Mouse (Mus musculus) induced T-regulatory cell, adult 2 months (primary cell): Measurements from ENCODE around the gene Tdrd7.

ENCODE experiments used
- DNase-seq: peaks from one replicate; pipeline ENCODE4 v3.0.0-alpha.2; 2012; ENCODE audit warnings: low read depth

Tdrd7 gene

DNA sequence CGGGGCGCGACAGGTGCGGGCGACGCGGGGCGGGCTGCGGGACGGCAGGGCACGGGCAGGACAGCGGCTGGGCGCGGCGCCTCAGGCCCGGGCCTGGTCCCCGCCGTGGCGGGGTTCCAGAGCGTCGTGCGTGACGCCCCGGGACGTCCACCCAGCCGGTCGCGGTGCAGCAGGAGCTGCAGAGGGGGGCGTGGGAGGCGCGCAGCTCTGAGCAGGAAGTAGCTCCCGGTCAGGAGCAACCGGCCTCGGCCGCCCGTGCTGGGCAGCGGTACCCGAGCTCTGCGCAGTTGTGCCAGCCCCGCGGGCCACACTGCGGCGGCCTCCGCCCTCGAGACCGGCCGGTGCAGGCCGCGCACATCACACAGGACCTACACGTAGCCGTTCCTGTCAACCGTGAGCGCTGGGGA is 7.3 kb downstream of the Tdrd7 start:
- peak; percentile 47 for DNase-seq

DNA sequence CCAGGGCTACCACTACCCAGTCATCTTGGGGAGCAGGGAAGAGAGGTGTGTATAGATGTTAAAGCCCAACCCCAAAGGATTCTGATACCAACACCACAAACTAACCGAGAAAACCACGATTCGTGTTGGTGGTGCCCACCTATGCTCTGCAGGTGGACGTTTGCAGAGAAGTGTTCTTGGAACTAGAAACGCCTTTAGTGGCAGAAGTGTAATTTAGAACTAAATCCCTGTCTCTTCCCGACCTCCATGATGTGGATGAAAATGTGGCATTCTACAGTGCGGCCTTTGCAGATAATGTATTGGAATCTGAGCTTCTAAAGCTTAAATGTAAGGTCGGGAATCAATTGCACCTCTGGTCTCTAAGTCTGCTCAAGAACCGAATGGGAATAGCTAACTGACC is 7.8 kb downstream of the Tdrd7 start:
- no peak for DNase-seq

DNA sequence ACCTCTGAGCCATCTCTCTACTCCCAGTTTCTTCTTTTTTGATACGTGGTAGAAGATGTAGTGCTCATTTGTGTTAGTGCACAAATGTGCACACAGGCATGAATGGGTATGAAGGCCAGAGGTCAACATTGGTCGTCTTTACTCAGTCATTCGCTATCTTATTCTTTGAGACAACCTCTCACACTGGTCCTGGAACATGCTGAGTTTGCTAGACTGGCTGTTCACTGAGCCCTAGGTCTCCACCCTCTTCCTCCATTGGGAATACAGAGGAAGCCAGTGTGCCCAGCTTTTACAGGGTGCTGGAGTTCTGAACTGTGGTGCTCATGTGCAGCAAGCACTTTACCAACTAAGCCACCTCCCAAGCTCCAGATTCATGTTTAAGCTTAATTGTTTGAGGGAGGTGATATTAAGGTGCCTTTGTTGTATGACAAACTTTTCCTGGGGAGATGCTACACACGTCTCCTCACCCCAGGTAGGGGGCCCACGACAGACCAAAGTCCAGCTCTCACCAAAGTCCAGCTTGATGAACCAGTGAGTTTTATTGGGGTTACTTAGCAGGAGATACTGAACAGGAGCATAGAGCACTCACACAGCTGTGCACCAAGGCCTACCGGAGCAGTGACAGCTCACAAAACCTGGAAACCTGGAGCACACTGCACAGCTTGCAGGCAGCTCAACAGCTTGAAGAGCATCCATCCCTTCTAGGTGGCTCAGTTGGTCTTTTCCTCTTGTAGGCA is 12.0 kb downstream of the Tdrd7 start:
- no peak for DNase-seq

DNA sequence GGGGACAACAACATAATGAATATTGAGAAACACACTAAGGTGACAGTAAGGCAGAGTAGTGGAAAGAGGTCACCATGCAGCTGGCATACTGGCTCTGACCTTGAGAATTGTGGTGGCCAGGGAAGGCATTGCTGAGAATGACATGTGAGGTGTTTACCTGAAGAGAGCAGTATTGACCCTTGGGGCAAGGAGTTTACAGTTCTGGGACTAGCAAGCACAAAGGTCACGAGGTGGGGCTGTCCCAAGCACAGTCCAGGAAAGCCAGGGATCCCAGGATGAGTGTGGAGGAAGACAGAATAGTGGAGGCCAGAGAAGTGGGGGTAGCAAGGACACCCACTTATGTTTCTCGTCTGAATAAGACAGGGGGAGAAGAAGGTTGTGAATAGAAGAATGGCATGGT is 14.8 kb downstream of the Tdrd7 start:
- no peak for DNase-seq

DNA sequence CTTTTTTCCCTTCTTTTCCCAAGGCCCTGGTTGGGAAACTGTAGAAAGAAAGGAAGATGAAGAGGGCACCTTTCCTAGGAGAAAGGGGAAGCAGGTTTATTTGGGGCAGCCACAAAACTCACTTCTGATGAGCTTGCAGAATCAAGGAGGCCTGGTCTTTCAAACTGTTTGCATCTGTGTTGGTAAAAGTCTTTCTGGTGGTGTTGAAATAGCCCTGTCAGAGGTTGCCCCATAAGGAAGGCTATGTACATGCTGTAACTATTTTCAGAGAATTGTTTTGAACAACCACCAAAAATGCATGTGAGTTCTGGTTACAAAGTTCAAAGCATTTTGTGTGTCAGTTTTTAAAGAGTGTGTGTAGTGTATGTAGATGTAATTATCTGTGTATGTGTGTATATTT is 15.9 kb downstream of the Tdrd7 start:
- no peak for DNase-seq

DNA sequence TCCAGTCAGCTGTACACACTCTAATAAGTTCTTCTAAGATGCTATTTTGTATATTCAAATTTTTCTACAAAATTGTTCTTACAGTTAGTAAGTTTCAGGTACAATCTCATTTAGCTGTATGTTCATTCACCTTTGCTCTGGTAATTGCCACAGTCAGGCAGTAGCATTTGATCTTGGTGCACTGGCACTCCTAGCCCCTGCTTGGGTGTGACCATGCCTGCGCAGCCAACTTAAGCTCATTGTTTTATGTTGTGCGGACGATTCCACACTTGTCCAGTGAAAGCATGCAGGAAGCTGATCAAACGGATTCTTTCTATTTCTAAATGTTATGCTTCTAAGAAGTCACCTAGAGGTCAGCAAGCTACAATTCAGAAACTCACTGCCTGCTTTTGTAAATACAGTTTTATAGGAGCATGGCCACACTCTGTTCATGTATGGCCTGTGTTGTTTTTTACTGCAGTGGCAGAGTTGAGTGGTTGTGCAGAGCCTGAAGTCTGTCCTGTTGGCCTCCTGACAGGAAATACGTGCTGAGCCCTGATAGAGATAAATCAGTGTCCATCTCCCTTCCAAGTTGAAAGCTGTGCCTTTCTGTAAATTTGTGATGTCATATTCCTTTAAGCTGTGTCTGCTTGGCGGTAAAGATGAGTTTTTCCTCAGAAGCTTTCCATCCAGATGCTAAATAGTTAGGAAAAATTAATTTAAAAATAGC is 25.4 kb downstream of the Tdrd7 start:
- no peak for DNase-seq

DNA sequence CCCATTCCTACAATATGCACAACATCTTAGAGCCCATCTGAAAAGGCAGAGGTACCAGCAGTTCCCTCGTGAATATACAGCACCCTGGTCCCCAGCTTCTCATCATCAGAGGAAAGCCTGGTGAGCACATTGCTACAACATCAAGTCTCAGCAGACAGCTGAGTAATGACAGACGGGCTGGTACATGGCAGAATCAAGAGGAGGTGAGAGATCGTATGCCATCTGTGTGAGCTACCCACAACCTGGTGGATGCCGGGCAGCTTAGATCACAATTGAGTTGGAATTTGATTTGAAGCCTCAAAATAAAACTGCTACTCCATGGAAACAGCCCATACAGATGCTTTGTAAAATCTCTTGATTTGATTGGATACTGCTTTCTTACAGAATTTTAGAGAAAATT is 33.4 kb downstream of the Tdrd7 start:
- no peak for DNase-seq

DNA sequence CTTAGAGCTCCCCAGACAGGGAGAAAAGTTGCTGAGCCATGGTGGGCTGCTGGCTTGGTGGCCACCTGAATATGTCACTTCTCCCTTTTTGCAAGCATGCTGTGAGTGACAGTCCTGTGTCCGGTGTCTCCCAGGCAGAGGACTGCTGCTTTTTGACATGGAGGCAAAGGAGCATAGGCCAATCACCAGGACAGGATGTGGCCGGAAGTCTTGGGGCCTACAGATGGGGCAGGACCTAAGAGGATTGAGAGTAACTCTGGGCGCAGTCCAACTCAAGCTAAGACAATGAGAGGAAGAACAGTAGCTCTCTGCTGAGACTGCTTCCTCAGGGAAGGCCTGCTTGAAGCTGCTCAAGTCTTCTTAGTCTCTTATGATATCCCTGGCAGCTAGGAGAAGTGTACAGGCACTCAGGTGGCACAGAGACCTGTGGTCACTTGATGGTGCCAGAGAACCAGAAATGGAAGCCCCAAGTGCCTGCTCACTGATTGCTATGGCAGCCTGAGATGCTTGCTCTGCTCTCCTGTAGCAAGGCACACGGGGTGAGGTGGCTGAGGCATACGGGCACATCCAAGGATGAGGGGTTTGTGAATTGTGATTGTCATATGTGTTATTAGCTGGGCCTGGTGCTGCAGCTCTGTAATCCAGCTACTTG is 43.1 kb downstream of the Tdrd7 start:
- no peak for DNase-seq

DNA sequence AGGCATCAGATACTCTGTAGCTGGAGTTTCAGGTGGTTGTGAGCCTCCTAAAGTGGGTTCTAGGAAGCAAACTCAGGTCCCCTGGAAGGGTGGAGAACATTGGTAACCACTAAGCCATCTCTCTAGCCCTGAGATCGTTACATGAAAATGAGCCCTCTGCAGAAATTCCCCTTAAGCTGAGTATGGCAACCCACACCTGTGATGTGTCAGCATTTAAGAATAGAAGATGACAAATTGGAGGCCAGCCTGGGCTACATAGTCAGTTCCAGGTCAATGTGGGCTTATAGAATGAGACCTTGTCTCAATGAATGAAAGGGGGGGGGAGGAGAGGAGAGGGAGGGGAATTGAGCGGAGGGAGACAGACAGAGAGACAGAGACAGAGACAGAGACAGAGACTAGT is 46.6 kb downstream of the Tdrd7 start:
- no peak for DNase-seq

DNA sequence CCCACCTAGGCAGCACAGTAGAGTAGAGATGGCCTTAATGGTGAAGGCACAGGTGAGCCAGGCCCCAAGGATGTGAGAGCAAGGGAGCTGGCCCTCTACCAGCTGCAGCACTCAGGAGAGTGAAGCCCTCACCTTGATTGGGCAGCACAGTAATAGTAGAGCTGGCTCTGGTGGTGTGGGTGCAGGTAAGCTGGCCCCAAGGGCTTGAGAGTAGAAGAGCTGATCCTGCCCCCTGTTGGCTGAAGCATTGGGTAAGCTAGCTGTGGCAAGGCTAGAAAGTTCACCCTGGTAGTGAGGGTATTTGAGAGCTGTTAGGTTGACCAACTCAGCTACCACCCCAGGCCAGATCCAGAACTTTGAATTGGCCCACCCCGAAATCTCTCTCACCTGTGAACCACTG is 50.5 kb downstream of the Tdrd7 start:
- no peak for DNase-seq

DNA sequence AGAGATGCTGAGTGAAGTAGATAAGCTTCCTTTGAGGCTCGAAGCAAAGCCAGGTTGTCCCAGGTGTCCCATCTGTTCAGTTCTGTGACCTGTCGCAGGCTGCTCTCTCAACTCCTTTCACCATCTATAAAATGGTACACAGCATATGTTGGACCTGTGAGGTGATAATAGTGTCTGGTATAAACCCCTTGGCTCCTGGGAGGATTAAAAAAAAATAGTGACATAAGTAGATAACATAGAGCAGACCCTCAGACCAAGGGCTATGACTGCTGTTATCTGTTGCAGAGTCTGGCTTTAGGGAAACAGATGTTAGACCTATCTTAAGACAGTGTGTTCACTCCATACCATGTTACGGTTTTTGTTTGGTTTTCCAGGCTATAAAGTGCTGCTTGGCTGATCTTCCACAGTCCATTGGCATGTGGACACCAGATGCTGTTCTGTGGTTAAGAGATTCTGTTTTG is 57.9 kb downstream of the Tdrd7 start:
- DNase-seq, result no peak

DNA sequence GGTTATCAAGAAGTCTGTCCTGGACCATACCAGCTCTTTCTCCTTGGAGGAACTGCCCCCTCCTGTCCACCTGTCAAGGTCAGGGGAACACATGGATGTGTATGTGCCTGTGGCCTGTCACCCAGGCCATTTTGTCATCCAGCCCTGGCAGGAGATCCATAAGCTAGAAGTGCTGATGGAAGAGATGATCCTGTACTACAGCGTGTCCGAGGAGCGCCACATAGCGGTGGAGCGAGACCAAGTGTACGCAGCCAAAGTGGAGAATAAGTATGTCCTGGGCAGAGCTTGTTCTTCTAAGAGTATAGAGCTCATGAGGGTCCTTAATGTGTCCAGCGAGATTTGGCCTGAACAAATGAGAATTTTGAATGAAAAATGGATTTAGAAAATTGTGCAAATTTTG is 60.8 kb downstream of the Tdrd7 start:
- no peak for DNase-seq

DNA sequence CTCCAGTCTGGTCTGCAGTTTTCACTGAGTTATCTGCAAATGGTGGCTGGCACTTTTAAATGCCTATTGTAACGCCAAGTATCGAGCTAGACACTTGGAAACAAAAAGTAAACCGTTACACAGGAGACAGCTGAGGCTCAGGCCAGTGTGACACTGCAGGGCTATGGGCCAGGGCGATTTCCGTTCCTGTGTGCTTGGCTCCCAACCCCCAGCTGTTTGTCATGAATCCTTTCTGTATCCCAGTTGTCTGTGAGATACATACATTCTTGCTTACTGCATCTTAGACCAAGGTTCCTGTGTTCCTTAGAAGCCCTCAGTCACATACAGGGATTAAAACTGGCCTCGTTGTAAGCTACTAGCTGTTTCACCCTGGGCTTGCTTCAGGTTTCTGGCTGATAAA is 63.1 kb downstream of the Tdrd7 start:
- DNase-seq, result no peak

DNA sequence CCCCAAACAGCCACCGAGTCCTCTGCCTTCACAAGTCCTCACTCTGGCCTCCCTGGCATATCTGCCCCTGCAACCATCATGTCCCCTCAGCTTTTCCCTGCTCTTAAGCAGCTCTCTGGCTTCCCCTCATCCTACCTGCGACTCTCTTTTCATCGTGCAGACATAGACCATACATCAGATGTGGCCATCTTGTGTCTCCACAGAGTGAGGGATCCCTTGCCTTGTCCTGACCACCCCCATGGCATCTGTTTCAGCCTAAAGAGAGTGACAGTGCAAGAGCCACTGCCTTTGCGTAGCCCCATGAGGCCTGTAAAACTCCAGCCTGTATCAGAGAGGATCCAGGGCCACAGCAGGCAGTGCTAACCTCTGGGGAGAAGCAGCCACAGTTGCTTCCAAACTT is 63.6 kb downstream of the Tdrd7 start:
- DNase-seq, result no peak

DNA sequence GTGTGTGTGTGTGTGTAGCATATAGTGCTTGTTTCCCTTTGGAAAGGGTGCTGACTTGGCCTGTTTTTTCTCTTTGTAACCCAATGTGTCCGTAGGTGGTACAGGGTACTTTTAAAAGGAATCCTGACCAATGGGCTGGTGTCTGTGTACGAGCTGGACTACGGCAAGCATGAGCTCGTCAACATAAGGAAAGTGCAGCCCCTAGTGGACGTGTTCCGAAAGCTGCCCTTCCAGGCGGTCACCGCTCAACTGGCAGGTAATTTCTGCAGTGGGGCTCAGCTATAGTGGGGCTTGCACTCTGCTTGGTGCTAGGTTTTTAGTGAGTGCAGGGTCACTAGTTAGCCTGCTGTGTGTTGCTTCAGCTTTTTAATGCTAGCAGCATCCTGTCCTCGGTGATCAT is 64.4 kb downstream of the Tdrd7 start:
- no peak for DNase-seq

DNA sequence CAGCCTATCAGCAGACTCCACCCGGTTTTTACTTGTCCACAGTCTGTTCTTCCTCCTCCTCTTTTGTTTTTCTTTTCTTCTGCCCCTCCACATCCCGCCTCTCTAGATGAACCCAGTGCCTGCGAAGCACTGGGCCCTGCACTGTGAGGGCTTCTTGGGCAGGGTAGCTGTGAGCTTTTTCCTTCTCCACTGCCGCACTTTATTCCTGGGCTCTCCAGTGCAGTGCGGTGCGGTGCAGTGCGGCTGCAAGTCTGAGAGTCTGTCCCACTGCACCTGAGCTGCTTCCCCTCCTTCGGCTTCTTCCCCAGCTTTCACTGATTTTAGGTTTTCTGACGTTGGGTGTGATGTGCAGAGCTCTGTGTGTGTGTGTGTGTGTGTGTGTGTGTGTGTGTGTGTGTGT is 67.3 kb downstream of the Tdrd7 start:
- no peak for DNase-seq

DNA sequence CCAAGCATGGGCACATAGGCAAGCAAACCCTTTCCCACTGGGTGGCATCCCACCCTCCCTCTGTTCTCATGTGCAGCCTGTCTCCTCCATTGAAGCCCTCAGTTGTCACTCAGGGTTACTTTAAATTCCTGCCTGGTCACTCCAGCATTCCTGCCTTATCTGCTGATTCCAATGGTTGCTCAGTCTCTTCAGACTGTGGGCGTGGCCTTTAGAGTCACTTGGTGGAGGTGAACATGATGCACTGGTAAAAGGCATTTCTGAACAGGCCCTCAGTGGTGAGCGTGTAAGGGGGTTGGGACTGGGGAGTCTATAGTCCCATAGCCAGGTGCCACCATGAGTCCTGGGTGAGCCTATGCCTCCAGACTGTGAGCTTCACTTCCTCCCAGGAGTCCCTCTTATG is 68.1 kb downstream of the Tdrd7 start:
- DNase-seq, result no peak

DNA sequence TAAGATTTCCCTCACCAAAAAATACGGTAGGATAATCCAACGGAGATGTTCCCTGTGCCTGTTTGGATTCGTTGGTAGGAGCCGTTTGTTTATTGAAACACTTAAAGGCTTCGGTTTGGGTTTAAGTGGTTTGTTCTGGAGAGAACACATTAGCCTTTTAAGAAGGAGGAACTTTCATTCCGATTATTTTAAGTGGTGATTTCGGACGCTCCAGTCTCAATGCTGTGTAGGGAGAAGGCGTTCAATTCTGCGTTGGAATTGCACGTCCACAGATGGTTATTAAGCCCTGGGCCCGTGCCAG is 73.4 kb downstream of the Tdrd7 start:
- DNase-seq, result no peak

DNA sequence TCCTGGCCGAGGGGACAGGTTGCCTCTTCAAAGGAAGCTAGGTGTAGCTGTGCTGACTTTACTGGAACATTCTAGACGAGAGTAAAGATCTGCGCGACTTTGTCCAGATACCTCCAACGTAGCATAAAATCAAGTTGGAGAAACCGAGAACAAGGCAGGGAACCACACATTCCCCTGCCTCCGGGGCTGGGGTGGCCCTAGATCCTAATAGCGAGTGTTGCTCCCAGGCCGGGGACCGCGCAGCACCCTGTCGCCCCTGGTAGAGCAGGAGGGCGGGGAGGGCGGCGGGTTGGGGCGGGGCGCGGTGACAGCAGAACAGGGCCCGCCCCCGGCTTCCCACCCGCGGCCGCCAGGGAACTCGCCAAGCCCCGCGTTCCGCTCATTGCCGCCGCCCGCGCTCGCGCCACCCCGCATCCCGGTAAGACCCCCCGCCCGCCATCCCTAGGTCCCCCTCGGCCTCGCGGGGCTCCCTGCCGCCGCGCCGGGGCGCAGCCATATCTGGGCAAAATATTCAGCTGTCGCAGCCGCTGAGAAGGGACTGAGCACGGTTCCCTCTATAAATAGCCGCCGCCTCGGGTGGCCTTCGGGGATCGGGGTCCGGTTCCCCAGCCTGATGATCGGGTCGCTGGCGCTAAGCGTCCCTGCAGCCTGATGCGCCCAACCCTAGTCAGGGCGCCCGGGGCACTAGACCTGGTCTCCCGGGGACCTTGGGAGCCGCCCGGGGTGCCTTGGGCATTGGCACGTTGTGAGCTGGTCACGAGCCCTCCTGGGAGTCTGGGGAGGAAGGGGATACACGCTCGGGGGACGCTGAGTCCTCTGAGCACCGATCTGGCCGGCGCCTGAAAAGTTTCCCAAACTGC is 74.0 kb downstream of the Tdrd7 start, which contains the start of gene Tmod1:
Gene Tmod1 (plus strand): TSS at position 44 of the 860 bp plus-strand sequence.
- DNase-seq, result peak; percentile 68

DNA sequence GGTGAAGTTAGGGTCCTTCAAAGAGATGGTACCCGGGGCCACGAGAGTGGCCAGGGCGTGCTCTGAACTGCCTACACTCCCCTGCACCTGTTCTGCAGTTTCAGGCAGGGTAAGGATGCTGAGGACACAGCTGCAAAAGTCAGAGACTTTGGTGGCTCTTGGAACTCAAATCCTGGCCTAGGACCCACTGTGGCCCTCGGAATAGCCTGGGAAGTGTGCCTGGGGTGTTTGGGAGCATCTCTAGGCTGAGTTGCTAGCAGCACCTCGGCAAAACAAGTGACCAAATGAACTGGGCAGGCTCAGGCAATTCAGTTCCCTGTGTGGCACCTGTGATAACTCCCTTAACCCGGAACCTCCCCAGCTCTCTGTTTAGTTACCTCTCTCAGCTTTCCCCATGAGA is 74.8 kb downstream of the Tdrd7 start:
- DNase-seq, result peak; percentile 20

DNA sequence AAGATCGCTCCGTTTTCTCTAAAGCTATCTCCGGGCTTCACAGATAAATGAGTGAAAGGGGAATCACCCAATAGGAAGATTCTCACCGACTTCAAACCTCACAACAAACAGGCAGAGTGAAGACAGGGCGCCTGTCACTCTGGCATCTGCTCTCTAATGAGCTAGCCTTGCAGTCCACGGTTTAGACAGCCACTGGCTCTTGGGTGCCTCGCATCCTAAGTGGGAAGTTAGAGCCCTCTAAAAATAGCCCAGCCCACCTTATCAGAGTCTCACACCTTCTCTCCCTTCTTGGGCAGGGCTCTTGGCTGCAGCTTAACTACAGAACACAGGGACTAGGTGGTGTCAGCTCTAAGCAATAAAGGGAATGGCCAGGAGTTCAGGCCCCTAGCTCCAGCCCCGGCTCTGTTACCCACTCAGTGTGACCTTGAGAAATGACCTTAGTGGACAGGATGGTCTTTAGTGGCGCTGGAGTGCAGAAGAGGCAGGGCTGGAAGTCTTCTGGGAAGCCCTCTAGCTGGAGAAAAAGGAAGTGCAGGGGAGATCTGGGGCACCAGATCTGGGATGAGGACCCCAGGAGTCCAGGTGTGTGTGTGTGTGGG is 75.6 kb downstream of the Tdrd7 start:
- peak; percentile 55 for DNase-seq
